Mouse (Mus musculus): ENCODE results near the gene Ptpn1. TPM values are rescaled to one million over a fixed set of nuclear protein-coding genes. Genes with fewer than 3 reads are reported as not detected.
A peak's percentile ranks its signal among the peaks of the same experiment; 100 is the strongest.

Ptpn1 gene
- polyA plus RNA-seq, 1 experiment from 2014 or later: 54.8 TPM

- Histone ChIP-seq H3K27me3 (replicated peaks) (no peaks in the 10 kb centered on the region), H3K27ac (no peak overlapping the region), H3K9ac (no peak overlapping the region), H3K4me1 (peaks cover 18% of the 10 kb centered on the region), H3K9me3 (no peaks in the 10 kb centered on the region), H3K36me3 (peaks cover 31% of the 10 kb centered on the region), H3K4me2 (no peak overlapping the region), H3K4me3 (replicated peaks) (no peak overlapping the region)
- WGBS: 85% methylated on average over 9 of the region's 9 CpGs
- ATAC-seq (ENCODE audit: insufficient read depth, low FRiP score, low read depth): no peak
Measured at GRCm38 (mm10) chr2:167963778-167964300, 32.0 kb downstream of the Ptpn1 start.

GRCm38 (mm10) chr2:167964320-167964719 is 32.5 kb downstream of the Ptpn1 start:
- 84% methylated on average over 9 of the region's 9 CpGs for WGBS
- Histone ChIP-seq H3K4me1 (peaks cover 13% of the 10 kb centered on the region; the same call in 1 of the 2 replicates), H3K9me3 (no peaks in the 10 kb centered on the region), H3K27me3 (replicated peaks) (no peaks in the 10 kb centered on the region), H3K4me2 (no peak overlapping the region), H3K27ac (no peak overlapping the region), H3K9ac (no peak overlapping the region), H3K4me3 (replicated peaks) (no peak overlapping the region), H3K36me3 (peaks cover 32% of the 10 kb centered on the region)
- no peak for ATAC-seq (ENCODE audit: insufficient read depth, low FRiP score, low read depth)

- H3K27ac ChIP-seq: no peak overlapping the region
- no peak overlapping the region for H3K4me3 ChIP-seq (replicated peaks)
- no peak for ATAC-seq (ENCODE audit: insufficient read depth, low FRiP score, low read depth)
- H3K9ac ChIP-seq: no peak overlapping the region
- no peak overlapping the region for H3K4me2 ChIP-seq
- 90% methylated on average over 3 of the region's 3 CpGs for WGBS
- no peaks in the 10 kb centered on the region for H3K9me3 ChIP-seq
- no peaks in the 10 kb centered on the region for H3K27me3 ChIP-seq (replicated peaks)
- H3K36me3 ChIP-seq: peaks cover 32% of the 10 kb centered on the region
- no peaks in the 10 kb centered on the region for H3K4me1 ChIP-seq
Measured at GRCm38 (mm10) chr2:167965911-167966310, 34.1 kb downstream of the Ptpn1 start.

GRCm38 (mm10) chr2:167968504-167968903 is 36.6 kb downstream of the Ptpn1 start:
- no peaks in the 10 kb centered on the region for H3K27me3 ChIP-seq (replicated peaks)
- H3K4me2 ChIP-seq: no peak overlapping the region
- ATAC-seq (ENCODE audit: insufficient read depth, low FRiP score, low read depth): no peak
- 83% methylated on average over 7 of the region's 7 CpGs for WGBS
- no peak overlapping the region for H3K27ac ChIP-seq
- H3K36me3 ChIP-seq: peaks cover 32% of the 10 kb centered on the region
- no peaks in the 10 kb centered on the region for H3K9me3 ChIP-seq
- H3K4me1 ChIP-seq: peaks cover 3% of the 10 kb centered on the region; the same call in 1 of the 2 replicates
- no peak overlapping the region for H3K9ac ChIP-seq
- H3K4me3 ChIP-seq (replicated peaks): no peak overlapping the region

- WGBS: 79% methylated on average over 10 of the region's 10 CpGs
- Histone ChIP-seq H3K4me3 (replicated peaks) (no peak overlapping the region), H3K4me2 (no peak overlapping the region), H3K27ac (no peak overlapping the region), H3K27me3 (replicated peaks) (no peaks in the 10 kb centered on the region), H3K36me3 (peaks cover 37% of the 10 kb centered on the region), H3K4me1 (peaks cover 3% of the 10 kb centered on the region; the same call in 1 of the 2 replicates), H3K9me3 (no peaks in the 10 kb centered on the region), H3K9ac (no peak overlapping the region)
- no peak for ATAC-seq (ENCODE audit: insufficient read depth, low FRiP score, low read depth)
Measured at GRCm38 (mm10) chr2:167969851-167970541, 38.1 kb downstream of the Ptpn1 start.

GRCm38 (mm10) chr2:167972146-167972545 is 40.3 kb downstream of the Ptpn1 start:
- WGBS: 47% methylated on average over 5 of the region's 5 CpGs
- Histone ChIP-seq H3K27ac (peak overlapping the region; percentile 32; the same call in 1 of the 2 replicates), H3K4me3 (replicated peaks) (no peak overlapping the region), H3K4me1 (peaks cover 3% of the 10 kb centered on the region; the same call in 1 of the 2 replicates), H3K36me3 (peaks cover 36% of the 10 kb centered on the region), H3K4me2 (no peak overlapping the region), H3K9me3 (no peaks in the 10 kb centered on the region), H3K9ac (no peak overlapping the region), H3K27me3 (replicated peaks) (no peaks in the 10 kb centered on the region)
- ATAC-seq (ENCODE audit: insufficient read depth, low FRiP score, low read depth): peak; percentile 5; the same call in 1 of the 2 replicates

- no peaks in the 10 kb centered on the region for H3K27me3 ChIP-seq (replicated peaks)
Measured at GRCm38 (mm10) chr2:167972809-167973208, 41.0 kb downstream of the Ptpn1 start.

GRCm38 (mm10) chr2:167975746-167976145 is 43.9 kb downstream of the Ptpn1 start:
- H3K27me3 ChIP-seq (replicated peaks): no peaks in the 10 kb centered on the region
- H3K36me3 ChIP-seq: peaks cover 30% of the 10 kb centered on the region
- no peak overlapping the region for H3K27ac ChIP-seq
- no peak for ATAC-seq (ENCODE audit: insufficient read depth, low FRiP score, low read depth)
- H3K9me3 ChIP-seq: no peaks in the 10 kb centered on the region
- H3K4me3 ChIP-seq (replicated peaks): no peak overlapping the region
- no peak overlapping the region for H3K4me2 ChIP-seq
- WGBS: 84% methylated on average over 12 of the region's 12 CpGs
- H3K9ac ChIP-seq: no peak overlapping the region
- H3K4me1 ChIP-seq: peaks cover 17% of the 10 kb centered on the region

More at GRCm38 (mm10) chr2:167972809-167973208, 41.0 kb downstream of the Ptpn1 start:
- no peak overlapping the region for H3K9ac ChIP-seq
- ATAC-seq (ENCODE audit: insufficient read depth, low FRiP score, low read depth): peak; percentile 45; the same call in 1 of the 2 replicates
- H3K9me3 ChIP-seq: no peaks in the 10 kb centered on the region
- H3K4me2 ChIP-seq: no peak overlapping the region
- H3K36me3 ChIP-seq: peaks cover 34% of the 10 kb centered on the region
- H3K27ac ChIP-seq: no peak overlapping the region
- H3K4me3 ChIP-seq (replicated peaks): no peak overlapping the region
- peaks cover 6% of the 10 kb centered on the region; the same call in 1 of the 2 replicates for H3K4me1 ChIP-seq
- WGBS: 25% methylated on average over 1 of the region's 1 CpGs

- Histone ChIP-seq H3K9ac (no peak overlapping the region), H3K27me3 (replicated peaks) (no peaks in the 10 kb centered on the region), H3K27ac (peak overlapping the region; percentile 57; the same call in 1 of the 2 replicates), H3K4me1 (peaks cover 13% of the 10 kb centered on the region), H3K4me3 (replicated peaks) (no peak overlapping the region), H3K9me3 (no peaks in the 10 kb centered on the region), H3K36me3 (peaks cover 30% of the 10 kb centered on the region), H3K4me2 (no peak overlapping the region)
- 88% methylated on average over 10 of the region's 10 CpGs for WGBS
- ATAC-seq (ENCODE audit: insufficient read depth, low FRiP score, low read depth): no peak
Measured at GRCm38 (mm10) chr2:167978271-167978670, 46.4 kb downstream of the Ptpn1 start.

GRCm38 (mm10) chr2:167980391-167980790 is 48.5 kb downstream of the Ptpn1 start:
- no peak overlapping the region for H3K9ac ChIP-seq
- H3K4me3 ChIP-seq (replicated peaks): no peak overlapping the region
- peaks cover 19% of the 10 kb centered on the region for H3K36me3 ChIP-seq
- 77% methylated on average over 10 of the region's 10 CpGs for WGBS
- no peaks in the 10 kb centered on the region for H3K27me3 ChIP-seq (replicated peaks)
- H3K27ac ChIP-seq: no peak overlapping the region
- H3K9me3 ChIP-seq: no peaks in the 10 kb centered on the region
- no peak for ATAC-seq (ENCODE audit: insufficient read depth, low FRiP score, low read depth)
- H3K4me1 ChIP-seq: peaks cover 16% of the 10 kb centered on the region
- no peak overlapping the region for H3K4me2 ChIP-seq

- H3K27me3 ChIP-seq (replicated peaks): no peaks in the 10 kb centered on the region
- no peak for ATAC-seq (ENCODE audit: insufficient read depth, low FRiP score, low read depth)
- H3K4me3 ChIP-seq (replicated peaks): no peak overlapping the region
- H3K36me3 ChIP-seq: peaks cover 7% of the 10 kb centered on the region; the same call in 1 of the 2 replicates
- no peak overlapping the region for H3K27ac ChIP-seq
- peaks cover 22% of the 10 kb centered on the region for H3K4me1 ChIP-seq
- H3K9ac ChIP-seq: no peak overlapping the region
- H3K9me3 ChIP-seq: no peaks in the 10 kb centered on the region
- H3K4me2 ChIP-seq: no peak overlapping the region
- 53% methylated on average over 9 of the region's 9 CpGs for WGBS
Measured at GRCm38 (mm10) chr2:167982646-167983045, 50.8 kb downstream of the Ptpn1 start.

- ATAC-seq (ENCODE audit: insufficient read depth, low FRiP score, low read depth): no peak
- Histone ChIP-seq H3K4me2 (no peak overlapping the region), H3K9ac (no peak overlapping the region), H3K9me3 (no peaks in the 10 kb centered on the region), H3K4me1 (peaks cover 19% of the 10 kb centered on the region), H3K27me3 (replicated peaks) (no peaks in the 10 kb centered on the region), H3K4me3 (replicated peaks) (no peak overlapping the region), H3K27ac (no peak overlapping the region), H3K36me3 (no peaks in the 10 kb centered on the region)
- WGBS: 78% methylated on average over 5 of the region's 5 CpGs
Measured at GRCm38 (mm10) chr2:167984371-167984770, 52.5 kb downstream of the Ptpn1 start.

Data from stomach, embryonic 15.5 days (tissue).